Mouse (Mus musculus): ENCODE results near the gene Wrnip1.

GRCm38 (mm10) chr13:32787584-32787983, 14.3 kb upstream of the Wrnip1 start:
- TF ChIP-seq CTCF (conservative IDR thresholded peaks at IDR 0.05; ENCODE audit: low read length) (no peak), POU5F1 (IDR thresholded peaks at IDR 0.05; ENCODE audit: borderline replicate concordance, low read length) (no peak), NANOG (IDR thresholded peaks at IDR 0.05; ENCODE audit: borderline replicate concordance, low read length) (no peak)

Data from E14TG2a.4 (cell line).